Mouse (Mus musculus): ENCODE measurements at regions not wholly inside any gene's neighbourhood (a gene's known extent, or its start where the extent isn't known, plus 50 kb on each side); places are given as distances from the start of the nearest gene placed in this dataset.
A peak's percentile ranks its signal among the peaks of the same experiment; 100 is the strongest.

DNA sequence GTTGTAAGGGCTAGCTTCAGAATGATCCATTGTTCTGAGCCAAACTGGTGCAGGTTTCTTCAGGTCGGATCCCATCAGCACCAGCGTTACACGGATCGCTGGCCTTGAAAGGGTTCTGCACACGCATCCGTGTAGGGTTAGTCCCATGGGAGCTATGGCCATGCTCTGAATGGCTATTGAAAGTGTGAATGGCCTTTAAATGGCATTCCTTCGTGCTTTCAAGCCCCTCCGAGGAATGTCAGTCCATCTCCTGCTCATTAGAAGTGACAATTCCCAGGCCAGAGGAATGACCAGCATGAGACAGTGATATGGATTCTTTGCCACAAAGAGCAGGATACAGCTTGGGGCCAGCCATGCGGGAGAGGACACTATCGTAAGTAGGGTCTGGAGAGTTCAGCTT lies 56.1 kb upstream of the Smyd2 start:
- ATAC-seq (ENCODE audit: low FRiP score) (no peak), DNase-seq (ENCODE audit: low spot score) (no peak)
- no peaks in the 10 kb centered on the region for H3K27me3 ChIP-seq (ENCODE audit: control insufficient read depth, insufficient read depth, low read length)
- 25% methylated on average over 10 of the region's 10 CpGs for WGBS
- H3K4me3 ChIP-seq (replicated peaks; ENCODE audit: low read length): no peak overlapping the region
- H3K27ac ChIP-seq: no peak overlapping the region
- no peak overlapping the region for H3K4me2 ChIP-seq (replicated peaks)
- H3K4me1 ChIP-seq (replicated peaks; ENCODE audit: control insufficient read depth, insufficient read depth, low read length): no peaks in the 10 kb centered on the region
- no peaks in the 10 kb centered on the region for H3K36me3 ChIP-seq (replicated peaks; ENCODE audit: control insufficient read depth, insufficient read depth)
- no peaks in the 10 kb centered on the region for H3K9me3 ChIP-seq (ENCODE audit: control insufficient read depth, low read length)
- H3K9ac ChIP-seq: no peak overlapping the region

DNA sequence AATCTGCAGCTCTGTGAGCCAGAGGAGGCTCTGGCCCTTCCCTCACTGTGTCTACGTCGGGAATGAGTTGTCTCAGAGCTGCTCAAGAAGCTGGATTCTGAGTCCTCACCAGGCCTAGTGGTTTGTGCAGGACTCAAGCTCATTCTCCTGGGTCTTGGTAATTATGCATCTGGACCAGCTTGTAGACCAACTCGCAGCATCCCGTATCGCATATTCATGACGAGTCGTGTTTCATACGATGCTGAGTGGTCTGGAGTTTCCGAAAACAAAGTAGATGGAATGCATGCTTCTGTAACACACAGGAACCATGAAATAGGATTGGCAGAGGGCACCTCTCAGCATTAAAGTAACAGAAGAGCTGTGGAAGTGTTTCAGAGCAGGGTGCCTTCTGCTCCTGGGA lies 53.5 kb upstream of the Smyd2 start:
- DNase-seq (ENCODE audit: low spot score) (no peak), ATAC-seq (ENCODE audit: low FRiP score) (no peak)
- WGBS: 69% methylated on average over 9 of the region's 9 CpGs

DNA sequence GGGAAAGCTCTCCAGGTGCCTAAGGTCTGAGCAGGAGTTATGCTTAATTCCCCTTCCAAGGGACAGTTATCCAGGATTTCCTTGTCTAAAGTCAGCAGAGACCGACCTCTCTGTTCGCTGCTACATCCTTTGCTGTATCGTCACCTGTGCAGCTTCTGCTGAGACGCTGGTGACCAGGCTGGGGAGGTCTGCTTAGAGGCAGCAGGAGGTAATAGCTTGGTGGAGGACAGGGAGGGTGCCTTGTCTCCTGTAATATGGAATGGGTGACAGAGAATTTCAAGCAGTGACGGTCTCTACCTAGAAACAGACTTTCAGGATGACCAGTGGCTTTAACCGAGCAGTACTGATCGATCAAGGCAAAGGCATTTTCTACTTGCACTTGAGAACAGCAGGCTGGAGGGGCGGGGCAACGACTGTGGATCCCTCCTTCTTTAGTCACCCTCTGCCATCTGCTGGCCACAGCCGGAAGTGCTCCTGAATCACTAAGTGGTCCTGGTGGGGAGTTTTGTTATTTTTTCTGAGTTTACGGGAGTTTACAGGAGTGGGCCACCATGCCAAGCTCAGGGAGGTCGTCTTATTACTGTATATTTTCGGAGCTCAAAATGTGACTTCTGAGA lies 50.7 kb upstream of the Smyd2 start:
- no peaks in the 10 kb centered on the region for H3K36me3 ChIP-seq (replicated peaks; ENCODE audit: control insufficient read depth, insufficient read depth)
- no peaks in the 10 kb centered on the region for H3K9me3 ChIP-seq (ENCODE audit: control insufficient read depth, low read length)
- 0 out of 2 replicates have a peak overlapping the region, but pooled peaks have one; percentile 6 for H3K9ac ChIP-seq
- DNase-seq (ENCODE audit: low spot score) (peak; percentile 93), ATAC-seq (ENCODE audit: low FRiP score) (peak; percentile 77)
- no peaks in the 10 kb centered on the region for H3K27me3 ChIP-seq (ENCODE audit: control insufficient read depth, insufficient read depth, low read length)
- 17% methylated on average over 13 of the region's 13 CpGs for WGBS
- peak overlapping the region; percentile 37 for H3K4me2 ChIP-seq (replicated peaks)
- H3K4me3 ChIP-seq (replicated peaks; ENCODE audit: low read length): no peak overlapping the region
- H3K4me1 ChIP-seq (replicated peaks; ENCODE audit: control insufficient read depth, insufficient read depth, low read length): no peaks in the 10 kb centered on the region
- H3K27ac ChIP-seq: no peak overlapping the region

More for the DNA sequence above, 53.5 kb upstream of the Smyd2 start:
- Histone ChIP-seq H3K4me1 (replicated peaks; ENCODE audit: control insufficient read depth, insufficient read depth, low read length) (no peaks in the 10 kb centered on the region), H3K4me2 (replicated peaks) (no peak overlapping the region), H3K4me3 (replicated peaks; ENCODE audit: low read length) (no peak overlapping the region), H3K36me3 (replicated peaks; ENCODE audit: control insufficient read depth, insufficient read depth) (no peaks in the 10 kb centered on the region), H3K9ac (no peak overlapping the region), H3K27me3 (ENCODE audit: control insufficient read depth, insufficient read depth, low read length) (no peaks in the 10 kb centered on the region), H3K9me3 (ENCODE audit: control insufficient read depth, low read length) (no peaks in the 10 kb centered on the region), H3K27ac (no peak overlapping the region)

All from hindbrain, embryonic 14.5 days (tissue).